Mouse (Mus musculus) CH12.LX (cell line): ENCODE measurements around the gene Ddb2. TPM values are rescaled to one million over a fixed set of nuclear protein-coding genes. Genes with fewer than 3 reads are reported as not detected.
A peak's percentile ranks its signal among the peaks of the same experiment; 100 is the strongest.

ENCODE experiments used
- DNase-seq: peaks from one replicate; pipeline ENCODE4 v3.0.0-alpha.2; 2013; ENCODE audit errors: extremely low read depth
- H3K27ac ChIP-seq: 2 replicates; pipeline ENCODE4 v1.5.1; 2012; ENCODE audit warnings: low read depth, mild to moderate bottlenecking, control low read depth, moderate library complexity; ENCODE audit not compliant: insufficient read depth
- H3K27me3 ChIP-seq: replicated peaks from 2 replicates; pipeline ENCODE3; 2012; ENCODE audit warnings: inconsistent platforms
- H3K36me3 ChIP-seq, 2 experiments: replicated peaks in 1 of 2; 2 replicates each; pipeline versions ENCODE3 to v1.6.1; 2012; ENCODE audit warnings: inconsistent platforms in 1 of 2, low read length in 1 of 2, mild to moderate bottlenecking in 1 of 2, mixed read lengths in 1 of 2, moderate library complexity in 1 of 2; ENCODE audit not compliant: control insufficient read depth in 1 of 2, insufficient read depth in 1 of 2
- H3K4me1 ChIP-seq, 2 experiments: 2 replicates each; pipeline ENCODE4 v1.6.1; 2012; ENCODE audit warnings: inconsistent platforms in 1 of 2, moderate library complexity in 1 of 2; ENCODE audit not compliant: insufficient read depth in 2 of 2, control insufficient read depth in 1 of 2
- H3K4me2 ChIP-seq: 2 replicates; pipeline ENCODE4 v1.6.1; 2012; ENCODE audit warnings: low read depth, mild to moderate bottlenecking, control low read depth; ENCODE audit not compliant: poor library complexity, insufficient read depth, severe bottlenecking
- H3K4me3 ChIP-seq, 3 experiments: fragments of 150-350 bp in 1 of 3; sonication (generic) in 1 of 3; replicated peaks in 1 of 3; 2 replicates each; pipeline versions ENCODE3 to v1.5.1; 2011 to 2012; ENCODE audit warnings: low read depth in 2 of 3, low read length in 2 of 3, mild to moderate bottlenecking in 2 of 3, moderate library complexity in 2 of 3, control low read depth in 1 of 3, improper control_type of control experiment in 1 of 3, inconsistent platforms in 1 of 3, mixed read lengths in 1 of 3; ENCODE audit not compliant: poor library complexity in 1 of 3
- H3K79me2 ChIP-seq: replicated peaks from 2 replicates; pipeline ENCODE4 v1.6.1; 2012; ENCODE audit warnings: mild to moderate bottlenecking, moderate library complexity; ENCODE audit not compliant: control insufficient read depth, poor library complexity, insufficient read depth, severe bottlenecking; ENCODE audit errors: extremely low read depth
- H3K9ac ChIP-seq: 2 replicates; pipeline ENCODE4 v1.6.1; 2012; ENCODE audit warnings: low read depth, mild to moderate bottlenecking, control low read depth, moderate library complexity; ENCODE audit not compliant: insufficient read depth
- H3K9me3 ChIP-seq: replicated peaks from 2 replicates; pipeline ENCODE3; 2012; ENCODE audit warnings: low read length, inconsistent platforms, mixed read lengths
- BHLHE40 ChIP-seq: IDR thresholded peaks from 2 replicates; pipeline ENCODE4 v1.6.1; 2011; ENCODE audit warnings: mild to moderate bottlenecking, low read depth, low read length, improper control_type of control experiment
- CHD1 ChIP-seq: IDR thresholded peaks from 2 replicates; pipeline ENCODE4 v1.6.1; 2012; ENCODE audit warnings: low read depth, low read length, improper control_type of control experiment, inconsistent platforms
- CHD2 ChIP-seq: IDR thresholded peaks from 2 replicates; pipeline ENCODE4 v1.6.1; 2011; ENCODE audit warnings: low read length, improper control_type of control experiment
- ELF1 ChIP-seq: IDR thresholded peaks from 2 replicates; pipeline ENCODE4 v1.6.1; 2014; ENCODE audit warnings: low read depth, mild to moderate bottlenecking, inconsistent platforms, low read length, improper control_type of control experiment
- GABPA ChIP-seq: IDR thresholded peaks from 2 replicates; pipeline ENCODE4 v1.6.1; 2012; ENCODE audit warnings: low read depth, low read length, improper control_type of control experiment, inconsistent platforms; ENCODE audit not compliant: insufficient replicate concordance
- IRF4 ChIP-seq: IDR thresholded peaks from 2 replicates; pipeline ENCODE4 v1.6.1; 2014; ENCODE audit warnings: low read depth, mild to moderate bottlenecking, inconsistent platforms, low read length, improper control_type of control experiment
- JUN ChIP-seq: IDR thresholded peaks from 2 replicates; pipeline ENCODE4 v1.6.1; 2011; ENCODE audit warnings: low read depth, mild to moderate bottlenecking, low read length, improper control_type of control experiment, moderate library complexity; ENCODE audit not compliant: insufficient read depth
- JUND ChIP-seq: conservative IDR thresholded peaks from 2 replicates; pipeline ENCODE4 v1.6.1; 2011; ENCODE audit warnings: low read depth, low read length, improper control_type of control experiment
- KAT2A ChIP-seq: IDR thresholded peaks from 2 replicates; pipeline ENCODE4 v1.6.1; 2012; ENCODE audit warnings: low read length, improper control_type of control experiment, inconsistent platforms; ENCODE audit not compliant: insufficient replicate concordance
- MAFK ChIP-seq: IDR thresholded peaks from 2 replicates; pipeline ENCODE4 v1.6.1; 2011; ENCODE audit warnings: low read length, improper control_type of control experiment; ENCODE audit not compliant: insufficient replicate concordance
- MAX ChIP-seq: IDR thresholded peaks from 2 replicates; pipeline ENCODE4 v1.6.1; 2011; ENCODE audit warnings: low read length, improper control_type of control experiment
- MAZ ChIP-seq: IDR thresholded peaks from 2 replicates; pipeline ENCODE4 v1.6.1; 2012; ENCODE audit warnings: low read depth, mild to moderate bottlenecking, inconsistent platforms, low read length, improper control_type of control experiment, moderate library complexity
- MEF2A ChIP-seq: IDR thresholded peaks from 2 replicates; pipeline ENCODE4 v1.6.1; 2014; ENCODE audit warnings: low read depth, mild to moderate bottlenecking, inconsistent platforms, low read length, improper control_type of control experiment, borderline replicate concordance
- MXI1 ChIP-seq: IDR thresholded peaks from 2 replicates; pipeline ENCODE4 v1.6.1; 2011; ENCODE audit warnings: mild to moderate bottlenecking, low read depth, low read length, improper control_type of control experiment
- NELFE ChIP-seq: IDR thresholded peaks from 2 replicates; pipeline ENCODE4 v1.6.1; 2011; ENCODE audit warnings: low read depth, low read length, improper control_type of control experiment
- NRF1 ChIP-seq: IDR thresholded peaks from 2 replicates; pipeline ENCODE4 v1.6.1; 2014; ENCODE audit warnings: low read depth, mild to moderate bottlenecking, inconsistent platforms, low read length, improper control_type of control experiment, moderate library complexity
- PAX5 ChIP-seq: IDR thresholded peaks from 2 replicates; pipeline ENCODE4 v1.6.1; 2012; ENCODE audit warnings: low read length, inconsistent platforms, mixed read lengths
- POLR2A ChIP-seq: IDR thresholded peaks from 2 replicates; pipeline ENCODE4 v1.6.1; 2011; ENCODE audit warnings: low read depth, mild to moderate bottlenecking, improper control_type of control experiment, low read length
- POLR2AphosphoS2 ChIP-seq: IDR thresholded peaks from 2 replicates; pipeline ENCODE4 v1.6.1; 2011; ENCODE audit warnings: low read depth, low read length, improper control_type of control experiment
- RAD21 ChIP-seq: IDR thresholded peaks from 2 replicates; pipeline ENCODE4 v1.6.1; 2011; ENCODE audit warnings: low read depth, mild to moderate bottlenecking, low read length, improper control_type of control experiment, moderate library complexity
- SIN3A ChIP-seq: IDR thresholded peaks from 2 replicates; pipeline ENCODE4 v1.6.1; 2012; ENCODE audit warnings: low read length, improper control_type of control experiment, inconsistent platforms
- SMC3 ChIP-seq: IDR thresholded peaks from 2 replicates; pipeline ENCODE4 v1.6.1; 2011; ENCODE audit warnings: low read depth, low read length, improper control_type of control experiment
- TBP ChIP-seq: conservative IDR thresholded peaks from 2 replicates; pipeline ENCODE4 v1.6.1; 2011; ENCODE audit warnings: low read depth, low read length, improper control_type of control experiment
- UBTF ChIP-seq: IDR thresholded peaks from 2 replicates; pipeline ENCODE4 v1.6.1; 2012; ENCODE audit warnings: low read depth, mild to moderate bottlenecking, inconsistent platforms, low read length, improper control_type of control experiment, moderate library complexity
- USF1 ChIP-seq: IDR thresholded peaks from 2 replicates; pipeline ENCODE4 v1.6.1; 2014; ENCODE audit warnings: low read depth, mild to moderate bottlenecking, inconsistent platforms, low read length, improper control_type of control experiment
- USF2 ChIP-seq: conservative IDR thresholded peaks from 2 replicates; pipeline ENCODE4 v1.6.1; 2011; ENCODE audit warnings: low read depth, low read length, improper control_type of control experiment
- ZC3H11A ChIP-seq: IDR thresholded peaks from 2 replicates; pipeline ENCODE4 v1.6.1; 2012; ENCODE audit warnings: low read depth, mild to moderate bottlenecking, inconsistent platforms, low read length, improper control_type of control experiment
- ZKSCAN1 ChIP-seq: IDR thresholded peaks from 2 replicates; pipeline ENCODE4 v1.6.1; 2012; ENCODE audit warnings: low read depth, inconsistent platforms, low read length, improper control_type of control experiment, borderline replicate concordance
- ZMIZ1 ChIP-seq: IDR thresholded peaks from 2 replicates; pipeline ENCODE4 v1.6.1; 2012; ENCODE audit warnings: low read depth, mild to moderate bottlenecking, inconsistent platforms, low read length, improper control_type of control experiment
- ZNF384 ChIP-seq: IDR thresholded peaks from 2 replicates; pipeline ENCODE4 v1.6.1; 2012; ENCODE audit warnings: low read depth, low read length, improper control_type of control experiment, inconsistent platforms
- dilution Hi-C: fragments of 300-500 bp; cut with MboI; formaldehyde crosslinking; loops from 2 replicates; pipeline ENCODE4 v1.14.3; 2020; ENCODE audit warnings: low sequenced_read_pairs; ENCODE audit not compliant: extremely low pct_unique_long_range_greater_than_20kb, extremely low pct_ligation_motif_present
- in situ Hi-C: fragments of 300-500 bp; cut with MboI; formaldehyde crosslinking; loops from 3 replicates; pipeline ENCODE4 v1.14.3; 2019; ENCODE audit warnings: low sequenced_read_pairs, low pct_ligation_motif_present, low pct_unique_long_range_greater_than_20kb, mixed read lengths
- polyA plus RNA-seq: library from polyadenylated mRNA; unstranded; fragments of >175 nt; gene quantifications from 2 replicates; pipeline ENCODE4 v1.2.1, GENCODE M21; 2012; ENCODE audit warnings: low read depth; ENCODE audit not compliant: insufficient read length
- total RNA-seq, 2 experiments: library from RNA; depleted of rRNA; stranded (reverse); fragments of 300-350 nt in 1 of 2; fragments of >200 nt in 1 of 2; gene quantifications; 2 replicates each; pipeline ENCODE4 v1.2.3; 2012 to 2014

The Ddb2 gene
- total and polyA plus RNA-seq, 3 experiments: 13.9 to 20.2 (median 14.1) TPM

DNA sequence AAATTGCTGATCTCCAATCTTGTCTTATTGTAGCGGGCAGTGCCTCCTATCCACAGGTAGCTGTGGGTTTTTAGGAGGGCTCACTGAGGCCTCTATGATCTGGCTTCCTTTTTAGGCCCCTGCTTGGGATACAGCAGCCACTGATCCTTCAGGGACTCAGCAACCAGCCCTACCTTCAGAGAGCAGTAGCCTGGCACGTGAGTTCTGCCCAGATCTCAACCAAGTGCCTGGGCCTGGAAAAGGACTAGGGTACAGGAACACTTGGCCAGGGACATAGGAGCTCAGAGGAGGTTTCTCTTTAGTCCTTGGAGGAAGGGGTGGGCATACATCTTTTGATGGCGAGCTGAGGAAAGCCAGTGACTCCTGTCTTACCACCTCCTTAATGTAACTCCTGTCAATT, 31.3 kb upstream of the Ddb2 start:
- H3K4me2 ChIP-seq: no peak overlapping the region
- DNase-seq: no peak
- TF ChIP-seq MEF2A: no peak
- TF ChIP-seq KAT2A: no peak
- no peak for TF ChIP-seq ZC3H11A
- no peak for TF ChIP-seq GABPA
- no peak for TF ChIP-seq MAZ
- no peak for TF ChIP-seq MAFK
- TF ChIP-seq UBTF: no peak
- no peak for TF ChIP-seq PAX5
- TF ChIP-seq IRF4: no peak
- no peak for TF ChIP-seq NELFE
- TF ChIP-seq, all 38 proteins: peak for 0
- Histone ChIP-seq H3K27me3 (no peaks in the 10 kb centered on the region), H3K27ac (no peak overlapping the region), H3K9ac (no peak overlapping the region), H3K4me3 (no peak overlapping the region), H3K36me3 (peaks cover 50 to 66% of the 10 kb centered on the region in 2 experiments), H3K4me1 (peaks cover 4 to 21% of the 10 kb centered on the region in 2 experiments; a peak in 3 of 4 replicates), H3K79me2 (peaks cover 28% of the 10 kb centered on the region), H3K9me3 (no peaks in the 10 kb centered on the region)
- in situ Hi-C loops (no loop called here), dilution Hi-C loops (no loop called here)

DNA sequence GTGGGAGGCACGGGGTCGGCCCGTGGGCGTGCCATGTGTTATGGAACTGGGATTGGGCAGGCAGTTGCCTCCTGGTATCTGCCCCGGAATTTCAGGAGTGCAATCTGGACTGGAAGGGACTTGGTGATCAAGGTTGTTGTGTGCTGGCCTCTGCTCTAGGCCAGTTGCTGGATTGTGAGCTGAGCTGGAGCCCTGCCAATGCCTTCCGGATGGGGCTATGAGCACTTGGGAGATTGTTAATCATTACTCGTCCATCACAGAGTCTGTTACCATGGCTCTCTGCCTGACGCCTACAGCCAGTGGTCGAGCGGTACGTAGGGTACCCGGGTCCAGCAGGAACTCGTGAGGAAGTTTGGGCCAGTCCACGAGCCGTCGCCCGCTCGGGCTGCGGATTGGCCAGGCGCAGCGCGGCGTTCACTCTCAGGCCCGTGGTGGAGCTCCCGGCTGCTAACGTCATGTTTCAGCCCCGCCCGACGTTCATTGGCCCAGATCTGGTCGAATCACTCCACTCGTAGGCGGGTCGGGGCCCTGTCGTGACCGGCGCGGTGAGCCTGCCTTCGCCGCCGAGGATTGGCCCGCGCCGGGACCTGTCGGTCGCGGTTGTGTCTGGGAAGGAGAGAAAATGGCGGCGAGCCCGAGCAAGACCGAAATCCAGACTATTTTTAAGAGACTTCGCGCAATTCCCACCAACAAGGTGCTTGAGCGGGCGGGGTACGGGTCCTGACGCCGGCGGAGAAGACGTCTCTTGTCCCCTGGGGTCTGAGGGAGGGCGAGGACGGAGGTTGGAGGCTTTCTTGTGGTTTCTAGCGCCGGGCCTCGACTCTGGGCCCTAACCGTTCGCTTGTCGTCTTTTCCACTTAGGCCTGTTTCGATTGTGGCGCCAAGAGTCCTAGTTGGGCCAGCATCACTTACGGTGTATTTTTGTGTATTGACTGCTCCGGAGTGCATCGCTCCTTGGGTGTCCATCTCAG, 28.2 kb upstream of the Ddb2 start, which contains the start of gene Arfgap2:
Gene Arfgap2, plus strand, starts transcription at position 264 of the 971 bp plus-strand sequence.
- peaks cover 4 to 21% of the 10 kb centered on the region in 2 experiments; a peak in 3 of 4 replicates for H3K4me1 ChIP-seq
- peak within 1 kb of the TSS; percentile 96 for H3K9ac ChIP-seq
- H3K9me3 ChIP-seq: no peaks in the 10 kb centered on the region
- in situ Hi-C loops (no loop called here), dilution Hi-C loops (no loop called here)
- peak within 1 kb of the TSS; percentile 41 for H3K27ac ChIP-seq
- peak within 1 kb of the TSS; percentile 69 to 95 (median 79) for H3K4me3 ChIP-seq
- H3K27me3 ChIP-seq: peaks cover 2% of the 10 kb centered on the region
- H3K79me2 ChIP-seq: peaks cover 23% of the 10 kb centered on the region
- DNase-seq: peak; percentile 95
- H3K4me2 ChIP-seq: peak within 1 kb of the TSS; percentile 53
- peaks cover 31 to 38% of the 10 kb centered on the region in 2 experiments for H3K36me3 ChIP-seq
- TF ChIP-seq NRF1 (peak; percentile 71), USF1 (no peak), MXI1 (no peak; the same call in 1 of the 2 replicates), POLR2AphosphoS2 (peak; percentile 85), CHD2 (no peak), ZMIZ1 (peak; percentile 79), SMC3 (no peak), ELF1 (peak; percentile 70), POLR2A (peak; percentile 89), KAT2A (no peak), MAX (peak; percentile 75), UBTF (peak; percentile 76; the same call in 1 of the 2 replicates), MAFK (no peak), RAD21 (no peak), BHLHE40 (peak; percentile 52; the same call in 1 of the 2 replicates), SIN3A (peak; percentile 89), MEF2A (0 out of 2 replicates have a peak, but pooled peaks have one; percentile 22), JUND (no peak), CHD1 (0 out of 2 replicates have a peak, but pooled peaks have one; percentile 38), NELFE (peak; percentile 84; the same call in 1 of the 2 replicates), ZNF384 (no peak), JUN (no peak), TBP (0 out of 2 replicates have a peak, but pooled peaks have one; percentile 16), ZKSCAN1 (no peak), USF2 (no peak)
